Mouse (Mus musculus): Measurements from ENCODE around the gene Knstrn. TPM values are rescaled to one million over a fixed set of nuclear protein-coding genes. Genes with fewer than 3 reads are reported as not detected.
A peak's percentile ranks its signal among the peaks of the same experiment; 100 is the strongest.

The Knstrn gene
- polyA plus RNA-seq, 1 experiment from 2014 or later, result 133 TPM

DNA sequence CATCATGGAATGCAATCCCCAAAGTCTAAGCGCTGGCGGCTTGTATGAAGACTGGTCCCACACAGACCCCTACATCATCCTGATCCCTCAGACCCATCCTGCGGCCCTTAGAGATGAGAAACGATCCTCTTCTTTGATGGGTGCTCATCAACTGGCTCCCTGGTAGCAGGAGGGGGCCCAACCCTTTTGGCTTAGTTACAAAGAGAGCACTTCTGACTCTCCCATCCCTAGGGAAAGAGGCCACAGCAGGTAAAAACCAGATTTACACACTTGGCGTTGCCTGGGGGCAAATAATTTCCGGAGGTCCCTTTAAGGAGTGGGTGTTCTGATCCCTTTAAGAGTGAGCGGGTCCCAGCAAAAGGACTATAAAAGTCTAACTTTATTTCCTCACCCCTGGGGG, 83.6 kb downstream of the Knstrn start:
- no peaks in the 10 kb centered on the region for H3K9me3 ChIP-seq (replicated peaks)
- no peak for ATAC-seq
- H3K4me2 ChIP-seq, result peak overlapping the region; percentile 78
- H3K4me3 ChIP-seq, result peak overlapping the region; percentile 46
- H3K9ac ChIP-seq, result 0 out of 2 replicates have a peak overlapping the region, but pooled peaks have one; percentile 58
- no peaks in the 10 kb centered on the region for H3K36me3 ChIP-seq (ENCODE audit: poor library complexity, severe bottlenecking)
- H3K27me3 ChIP-seq, result peaks cover 77% of the 10 kb centered on the region
- H3K27ac ChIP-seq, result no peak overlapping the region
- under 1% methylated on average over 7 of the region's 7 CpGs for WGBS
- peaks cover 37% of the 10 kb centered on the region for H3K4me1 ChIP-seq

DNA sequence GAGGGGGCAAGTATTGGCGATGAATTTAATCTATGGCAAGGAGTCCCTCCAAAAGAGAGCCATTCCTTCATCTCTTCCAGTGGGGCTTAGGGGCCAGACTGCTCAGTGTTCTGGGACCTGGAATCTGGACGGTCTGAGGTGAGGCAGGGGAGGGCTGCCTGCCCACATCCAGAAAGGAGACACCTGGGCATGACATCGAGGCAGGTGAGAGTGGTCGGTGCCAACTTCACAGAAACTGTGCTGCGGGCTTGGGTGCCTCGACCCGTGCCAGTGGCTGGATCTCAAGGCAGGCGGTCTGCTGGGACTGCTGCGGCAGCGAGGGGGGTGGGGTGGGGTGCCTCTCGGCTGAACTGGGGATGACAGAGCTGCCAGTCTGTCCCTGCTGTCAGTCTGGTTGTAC, 84.0 kb downstream of the Knstrn start:
- Histone ChIP-seq H3K4me1 (peaks cover 42% of the 10 kb centered on the region), H3K27ac (no peak overlapping the region), H3K36me3 (ENCODE audit: poor library complexity, severe bottlenecking) (no peaks in the 10 kb centered on the region), H3K9ac (no peak overlapping the region), H3K27me3 (peaks cover 75% of the 10 kb centered on the region), H3K9me3 (replicated peaks) (no peaks in the 10 kb centered on the region), H3K4me2 (peak overlapping the region; percentile 78; the same call in 1 of the 2 replicates), H3K4me3 (peak overlapping the region; percentile 9; the same call in 1 of the 2 replicates)
- WGBS, result 0% methylated on average over 11 of the region's 11 CpGs
- no peak for ATAC-seq

DNA sequence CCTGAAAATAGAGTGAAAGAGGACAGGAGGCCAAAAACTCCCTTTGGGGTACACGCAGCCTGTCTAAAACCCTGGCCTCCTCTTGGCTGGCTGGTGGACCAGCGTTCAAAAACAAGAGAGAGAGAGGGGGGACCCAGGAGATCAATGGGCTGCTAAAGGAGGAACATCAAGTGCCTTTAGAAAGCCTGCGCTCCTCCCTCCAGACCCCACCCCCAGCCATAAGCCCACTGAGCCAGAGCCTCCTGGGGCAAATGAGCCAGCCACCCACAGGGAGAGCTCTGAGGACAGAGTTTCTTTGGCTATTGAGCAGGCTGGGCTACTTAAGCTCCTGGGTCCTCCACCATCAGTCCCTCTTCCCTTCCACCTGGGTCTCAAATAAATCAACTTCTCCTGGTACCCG, 85.0 kb downstream of the Knstrn start:
- ATAC-seq, result no peak
- no peaks in the 10 kb centered on the region for H3K9me3 ChIP-seq (replicated peaks)
- WGBS, result 2% methylated on average over 4 of the region's 4 CpGs
- H3K4me2 ChIP-seq, result no peak overlapping the region
- H3K36me3 ChIP-seq (ENCODE audit: poor library complexity, severe bottlenecking), result no peaks in the 10 kb centered on the region
- peaks cover 51% of the 10 kb centered on the region for H3K4me1 ChIP-seq
- H3K27ac ChIP-seq, result no peak overlapping the region
- no peak overlapping the region for H3K9ac ChIP-seq
- H3K4me3 ChIP-seq, result no peak overlapping the region
- peaks cover 68% of the 10 kb centered on the region for H3K27me3 ChIP-seq

- Histone ChIP-seq H3K4me2 (no peak overlapping the region), H3K9ac (no peak overlapping the region), H3K9me3 (replicated peaks) (no peaks in the 10 kb centered on the region), H3K27me3 (peaks cover 65% of the 10 kb centered on the region), H3K4me1 (peaks cover 56% of the 10 kb centered on the region), H3K27ac (no peak overlapping the region), H3K36me3 (ENCODE audit: poor library complexity, severe bottlenecking) (no peaks in the 10 kb centered on the region), H3K4me3 (no peak overlapping the region)
- 9% methylated on average over 7 of the region's 7 CpGs for WGBS
- no peak for ATAC-seq
Measured at GRCm38 (mm10) chr2:118899306-118899705, 85.5 kb downstream of the Knstrn start.

GRCm38 (mm10) chr2:118899981-118900825, 86.4 kb downstream of the Knstrn start, which contains the start of gene Bahd1:
TSS of gene Bahd1 (plus strand) at chr2:118900377.
- Histone ChIP-seq H3K4me1 (peaks cover 65% of the 10 kb centered on the region), H3K36me3 (ENCODE audit: poor library complexity, severe bottlenecking) (no peaks in the 10 kb centered on the region), H3K27ac (no peak within 1 kb of the TSS), H3K27me3 (peaks cover 56% of the 10 kb centered on the region), H3K9ac (peak within 1 kb of the TSS; percentile 66), H3K4me3 (peak within 1 kb of the TSS; percentile 90), H3K9me3 (replicated peaks) (no peaks in the 10 kb centered on the region), H3K4me2 (peak within 1 kb of the TSS; percentile 99)
- under 1% methylated on average over 32 of the region's 32 CpGs for WGBS
- ATAC-seq, result no peak

GRCm38 (mm10) chr2:118900826-118901140, 87.0 kb downstream of the Knstrn start:
- Histone ChIP-seq H3K9me3 (replicated peaks) (no peaks in the 10 kb centered on the region), H3K36me3 (ENCODE audit: poor library complexity, severe bottlenecking) (no peaks in the 10 kb centered on the region), H3K4me1 (peaks cover 71% of the 10 kb centered on the region), H3K4me3 (peak overlapping the region; percentile 90), H3K9ac (peak overlapping the region; percentile 66), H3K27me3 (peaks cover 50% of the 10 kb centered on the region), H3K27ac (no peak overlapping the region), H3K4me2 (peak overlapping the region; percentile 99)
- peak; percentile 16 for ATAC-seq
- 2% methylated on average over 11 of the region's 11 CpGs for WGBS

DNA sequence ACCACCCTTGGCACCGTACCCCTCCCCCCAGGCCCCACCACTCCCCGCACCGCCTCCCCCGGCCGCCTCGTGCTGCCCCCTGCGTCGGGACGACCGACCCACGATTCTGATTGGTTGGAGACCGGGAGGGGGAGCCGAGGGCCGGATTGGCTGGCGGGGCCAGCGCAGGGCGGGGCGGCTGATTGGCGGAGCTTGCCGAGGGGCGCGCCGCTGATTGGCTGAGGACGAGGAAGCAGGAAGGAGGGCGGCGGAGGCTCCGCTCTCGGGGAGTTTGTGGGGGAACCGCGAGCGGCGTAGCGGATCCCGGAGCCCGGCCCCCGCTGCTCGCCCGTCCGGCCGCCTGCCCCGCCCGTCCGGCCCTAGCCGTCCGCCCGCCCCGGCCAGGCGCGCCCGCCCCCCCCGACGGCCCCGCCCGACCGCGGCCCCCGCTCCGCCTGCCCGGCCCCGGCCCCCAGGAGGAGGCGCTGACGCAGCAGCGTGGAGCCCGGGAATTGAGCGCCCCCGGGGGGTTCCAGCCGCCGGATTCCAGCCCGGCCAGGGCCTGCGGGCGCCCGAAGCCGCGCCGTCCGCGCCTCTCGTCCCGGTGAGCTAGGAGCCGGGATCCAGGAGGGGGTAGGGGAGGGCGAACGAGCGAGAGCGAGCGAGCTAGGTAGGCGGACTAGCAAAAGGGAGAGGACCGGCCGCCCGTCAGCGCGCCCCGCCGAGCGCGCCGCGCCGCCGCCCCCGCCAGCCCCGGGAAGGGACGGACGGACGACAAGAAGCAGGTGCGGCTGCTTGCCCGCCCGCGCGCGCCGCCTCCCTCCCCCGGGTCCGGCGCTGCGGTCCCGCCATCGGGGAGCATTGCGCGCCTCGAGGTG, 87.6 kb downstream of the Knstrn start:
- peak overlapping the region; percentile 99 for H3K4me2 ChIP-seq
- no peaks in the 10 kb centered on the region for H3K36me3 ChIP-seq (ENCODE audit: poor library complexity, severe bottlenecking)
- under 1% methylated on average over 52 of the region's 120 CpGs for WGBS
- peak; percentile 94 for ATAC-seq
- peak overlapping the region; percentile 91 for H3K9ac ChIP-seq
- peaks cover 71% of the 10 kb centered on the region for H3K4me1 ChIP-seq
- peak overlapping the region; percentile 90 for H3K4me3 ChIP-seq
- no peaks in the 10 kb centered on the region for H3K9me3 ChIP-seq (replicated peaks)
- peak overlapping the region; percentile 87 for H3K27ac ChIP-seq
- H3K27me3 ChIP-seq, result peaks cover 44% of the 10 kb centered on the region

GRCm38 (mm10) chr2:118902051-118903025, 88.5 kb downstream of the Knstrn start:
- Histone ChIP-seq H3K4me3 (peak overlapping the region; percentile 90), H3K4me1 (peaks cover 62% of the 10 kb centered on the region), H3K4me2 (peak overlapping the region; percentile 99), H3K9me3 (replicated peaks) (no peaks in the 10 kb centered on the region), H3K27me3 (peaks cover 35% of the 10 kb centered on the region), H3K9ac (peak overlapping the region; percentile 91), H3K27ac (peak overlapping the region; percentile 87), H3K36me3 (ENCODE audit: poor library complexity, severe bottlenecking) (no peaks in the 10 kb centered on the region)
- ATAC-seq, result peak; percentile 11; the same call in 1 of the 2 replicates
- WGBS, result under 1% methylated on average over 76 of the region's 106 CpGs

GRCm38 (mm10) chr2:118903333-118903741, 89.5 kb downstream of the Knstrn start:
- no peaks in the 10 kb centered on the region for H3K36me3 ChIP-seq (ENCODE audit: poor library complexity, severe bottlenecking)
- H3K27ac ChIP-seq, result no peak overlapping the region
- ATAC-seq, result no peak
- 9% methylated on average over 10 of the region's 10 CpGs for WGBS
- peak overlapping the region; percentile 91 for H3K9ac ChIP-seq
- peaks cover 52% of the 10 kb centered on the region for H3K4me1 ChIP-seq
- peak overlapping the region; percentile 99 for H3K4me2 ChIP-seq
- peak overlapping the region; percentile 90 for H3K4me3 ChIP-seq
- H3K27me3 ChIP-seq, result peaks cover 25% of the 10 kb centered on the region
- no peaks in the 10 kb centered on the region for H3K9me3 ChIP-seq (replicated peaks)
